Mouse (Mus musculus): ENCODE data around the gene Ets1.

DNA sequence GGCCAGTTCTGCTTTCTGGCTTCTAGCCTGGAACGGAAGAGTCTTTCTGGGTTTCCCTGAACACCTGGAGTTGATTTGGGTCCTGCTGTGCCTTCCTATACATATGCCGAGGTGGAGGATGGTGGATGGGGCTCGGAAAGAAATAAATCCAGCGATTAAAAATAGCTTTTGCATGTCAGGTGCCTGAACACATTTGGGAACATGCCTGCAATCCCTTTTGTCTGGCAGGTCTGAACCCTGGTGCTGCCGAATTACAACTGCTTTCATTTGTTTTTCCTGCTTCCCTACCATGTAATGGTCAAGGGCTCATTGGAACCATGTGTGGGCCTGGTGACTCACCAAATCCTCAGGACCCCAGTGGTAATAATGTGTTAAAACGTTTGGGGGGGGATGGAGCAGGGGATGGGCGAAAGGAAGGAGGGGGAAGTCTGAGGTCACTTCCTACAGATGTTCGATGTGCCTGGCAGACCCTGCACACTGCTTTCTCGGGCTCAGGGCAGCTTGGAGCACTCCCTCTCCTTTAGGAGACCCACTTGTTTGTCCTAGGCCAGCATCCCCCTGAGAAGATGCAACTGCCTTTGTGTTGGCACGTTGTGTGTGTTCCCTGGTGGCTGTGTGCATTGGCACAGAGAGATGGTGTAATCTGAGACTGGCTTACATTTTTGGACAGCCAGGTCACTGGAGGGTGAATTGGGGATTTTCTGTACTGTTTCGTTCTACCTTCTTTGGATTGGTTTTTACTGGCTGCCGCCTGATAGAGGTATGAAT is 84.4 kb downstream of the Ets1 start:
- TF ChIP-seq POLR2A (IDR thresholded peaks at IDR 0.05; ENCODE audit: control insufficient read depth, low read depth, low read length) (no peak), CTCF (IDR thresholded peaks at IDR 0.05; ENCODE audit: control insufficient read depth, insufficient read depth, insufficient replicate concordance, low read depth, low read length) (no peak)

All from testis, adult 2 months (tissue).